Mouse (Mus musculus) thymus, adult 2 months (tissue): ENCODE data around the gene Kcnk3.

Experiments used
- CTCF ChIP-seq: fragments of 200-500 bp; IDR thresholded peaks from 2 replicates; pipeline ENCODE4 v1.5.1; 2012; ENCODE audit warnings: mild to moderate bottlenecking, control low read depth, low read length, moderate library complexity, borderline replicate concordance; ENCODE audit not compliant: control insufficient read depth, poor library complexity, insufficient read depth; ENCODE audit errors: extremely low read depth
- POLR2A ChIP-seq: fragments of 200-500 bp; IDR thresholded peaks from 2 replicates; pipeline ENCODE4 v1.6.1; 2012; ENCODE audit warnings: mild to moderate bottlenecking, low read length, control low read depth, moderate library complexity; ENCODE audit not compliant: control insufficient read depth, poor library complexity, insufficient read depth; ENCODE audit errors: extremely low read depth

DNA sequence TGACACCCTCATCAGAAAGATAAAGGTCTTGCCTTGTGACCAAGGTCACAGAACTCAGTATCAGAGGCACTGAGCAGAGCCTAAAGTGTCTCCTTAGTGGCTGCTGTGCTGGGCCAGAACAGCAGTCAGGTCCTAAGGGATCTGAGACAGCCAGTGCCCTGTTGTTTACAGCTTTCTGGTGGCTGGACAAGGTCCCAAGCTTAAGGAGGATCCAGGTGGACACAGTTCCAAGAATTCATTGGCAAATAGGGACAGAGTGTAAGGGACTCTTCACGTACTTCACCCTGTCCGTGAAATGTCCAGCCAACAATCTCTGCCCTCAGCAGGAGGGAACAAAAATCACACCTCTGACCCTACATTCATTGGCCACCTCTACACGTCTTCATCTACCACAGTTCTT lies 40.5 kb downstream of the Kcnk3 start:
- TF ChIP-seq CTCF (no peak), POLR2A (no peak)
